Mouse (Mus musculus) lung, postnatal 0 days (tissue): ENCODE results near the gene Ube2m.

Experiments used
- CTCF ChIP-seq: IDR thresholded peaks from 2 replicates; pipeline ENCODE4 v1.5.1; 2016; ENCODE audit warnings: antibody characterized with exemption, mild to moderate bottlenecking
- EP300 ChIP-seq: IDR thresholded peaks from 2 replicates; pipeline ENCODE4 v1.6.1; 2016; ENCODE audit warnings: antibody characterized with exemption, mild to moderate bottlenecking, control low read depth

- no peak for TF ChIP-seq CTCF
- 0 out of 2 replicates have a peak, but pooled peaks have one; percentile 13 for TF ChIP-seq EP300
Measured at GRCm38 (mm10) chr7:13038621-13039169, 620 bp upstream of the Ube2m start.
